Mouse (Mus musculus): ENCODE data around the gene Mob3a. TPM values are rescaled to one million over a fixed set of nuclear protein-coding genes. Genes with fewer than 3 reads are reported as not detected.

The Mob3a gene
- total and polyA plus RNA-seq, 2 experiments from 2014 or later, result 45.9 to 57.8 TPM

- no peaks in the 10 kb centered on the region for H3K27me3 ChIP-seq (ENCODE audit: insufficient read depth, low read length)
- whole genome bisulfite sequencing, result 0% methylated on average over 45 of the region's 46 CpGs
Observed at GRCm38 (mm10) chr10:80741634-80742179, 39.9 kb upstream of the Mob3a start.

GRCm38 (mm10) chr10:80741146-80741545 lies 39.4 kb upstream of the Mob3a start:
- no peak for TF ChIP-seq CTCF (IDR thresholded peaks at IDR 0.05; ENCODE audit: low read depth)
- ATAC-seq, result no peak
- no peaks in the 10 kb centered on the region; the same call in 1 of the 2 replicates for H3K36me3 ChIP-seq (ENCODE audit: insufficient read depth)
- WGBS, result 34% methylated on average over 5 of the region's 5 CpGs
- peak overlapping the region; percentile 98 for H3K9ac ChIP-seq
- no peaks in the 10 kb centered on the region for H3K27me3 ChIP-seq (ENCODE audit: insufficient read depth, low read length)
- H3K27ac ChIP-seq (ENCODE audit: low read depth, low read length), result peak overlapping the region; percentile 84; the same call in 1 of the 2 replicates
- peak overlapping the region; percentile 88 for H3K4me2 ChIP-seq (ENCODE audit: low read depth)
- no peak for DNase-seq
- no peaks in the 10 kb centered on the region for H3K9me3 ChIP-seq (ENCODE audit: low read length)
- H3K4me1 ChIP-seq (ENCODE audit: insufficient read depth), result peaks cover 19% of the 10 kb centered on the region
- peak overlapping the region; percentile 99 for H3K4me3 ChIP-seq (ENCODE audit: low read depth, low read length)

More at GRCm38 (mm10) chr10:80741634-80742179, 39.9 kb upstream of the Mob3a start:
- peak overlapping the region; percentile 99 for H3K4me3 ChIP-seq (ENCODE audit: low read depth, low read length)
- ATAC-seq (no peak), DNase-seq (no peak)
- H3K4me1 ChIP-seq (ENCODE audit: insufficient read depth), result peaks cover 19% of the 10 kb centered on the region
- no peak for TF ChIP-seq CTCF (IDR thresholded peaks at IDR 0.05; ENCODE audit: low read depth)
- H3K4me2 ChIP-seq (ENCODE audit: low read depth), result peak overlapping the region; percentile 88
- H3K9ac ChIP-seq, result peak overlapping the region; percentile 98
- no peaks in the 10 kb centered on the region; the same call in 1 of the 2 replicates for H3K36me3 ChIP-seq (ENCODE audit: insufficient read depth)
- H3K27ac ChIP-seq (ENCODE audit: low read depth, low read length), result peak overlapping the region; percentile 84
- no peaks in the 10 kb centered on the region for H3K9me3 ChIP-seq (ENCODE audit: low read length)

- Histone ChIP-seq H3K4me1 (ENCODE audit: insufficient read depth) (peaks cover 19% of the 10 kb centered on the region), H3K4me3 (ENCODE audit: low read depth, low read length) (no peak overlapping the region), H3K9me3 (ENCODE audit: low read length) (no peaks in the 10 kb centered on the region), H3K27me3 (ENCODE audit: insufficient read depth, low read length) (no peaks in the 10 kb centered on the region), H3K27ac (ENCODE audit: low read depth, low read length) (no peak overlapping the region), H3K4me2 (ENCODE audit: low read depth) (no peak overlapping the region), H3K36me3 (ENCODE audit: insufficient read depth) (peaks cover 9% of the 10 kb centered on the region), H3K9ac (no peak overlapping the region)
- no peak for ATAC-seq
- 53% methylated on average over 1 of the region's 1 CpGs for WGBS
- TF ChIP-seq CTCF (IDR thresholded peaks at IDR 0.05; ENCODE audit: low read depth), result peak; percentile 20; the same call in 1 of the 2 replicates
- no peak for DNase-seq
Observed at GRCm38 (mm10) chr10:80738657-80739056, 36.9 kb upstream of the Mob3a start.

GRCm38 (mm10) chr10:80736731-80737130 lies 35.0 kb upstream of the Mob3a start:
- Histone ChIP-seq H3K9ac (no peak overlapping the region), H3K27ac (ENCODE audit: low read depth, low read length) (0 out of 2 replicates have a peak overlapping the region, but pooled peaks have one; percentile 45), H3K4me3 (ENCODE audit: low read depth, low read length) (no peak overlapping the region), H3K27me3 (ENCODE audit: insufficient read depth, low read length) (no peaks in the 10 kb centered on the region), H3K9me3 (ENCODE audit: low read length) (no peaks in the 10 kb centered on the region), H3K4me2 (ENCODE audit: low read depth) (no peak overlapping the region), H3K4me1 (ENCODE audit: insufficient read depth) (peaks cover 16% of the 10 kb centered on the region), H3K36me3 (ENCODE audit: insufficient read depth) (peaks cover 17% of the 10 kb centered on the region)
- TF ChIP-seq CTCF (IDR thresholded peaks at IDR 0.05; ENCODE audit: low read depth), result no peak
- WGBS, result 46% methylated on average over 5 of the region's 5 CpGs
- peak; percentile 43 for DNase-seq
- ATAC-seq, result 0 out of 2 replicates have a peak, but pooled peaks have one; percentile 21

- H3K4me3 ChIP-seq (ENCODE audit: low read depth, low read length), result no peak overlapping the region
- DNase-seq (no peak), ATAC-seq (no peak)
- no peak overlapping the region for H3K27ac ChIP-seq (ENCODE audit: low read depth, low read length)
- H3K27me3 ChIP-seq (ENCODE audit: insufficient read depth, low read length), result no peaks in the 10 kb centered on the region
- no peaks in the 10 kb centered on the region for H3K4me1 ChIP-seq (ENCODE audit: insufficient read depth)
- TF ChIP-seq CTCF (IDR thresholded peaks at IDR 0.05; ENCODE audit: low read depth), result no peak
- no peak overlapping the region for H3K9ac ChIP-seq
- 87% methylated on average over 6 of the region's 6 CpGs for WGBS
- peaks cover 55% of the 10 kb centered on the region for H3K36me3 ChIP-seq (ENCODE audit: insufficient read depth)
- no peaks in the 10 kb centered on the region for H3K9me3 ChIP-seq (ENCODE audit: low read length)
- H3K4me2 ChIP-seq (ENCODE audit: low read depth), result no peak overlapping the region
Observed at GRCm38 (mm10) chr10:80732611-80733101, 30.9 kb upstream of the Mob3a start.

GRCm38 (mm10) chr10:80727369-80728127 lies 25.8 kb upstream of the Mob3a start:
- TF ChIP-seq CTCF (IDR thresholded peaks at IDR 0.05; ENCODE audit: low read depth), result no peak
- H3K36me3 ChIP-seq (ENCODE audit: insufficient read depth), result peaks cover 90% of the 10 kb centered on the region
- 89% methylated on average over 5 of the region's 5 CpGs for WGBS
- H3K4me3 ChIP-seq (ENCODE audit: low read depth, low read length), result no peak overlapping the region
- no peak overlapping the region for H3K4me2 ChIP-seq (ENCODE audit: low read depth)
- H3K27ac ChIP-seq (ENCODE audit: low read depth, low read length), result no peak overlapping the region
- ATAC-seq (no peak), DNase-seq (no peak)
- no peaks in the 10 kb centered on the region for H3K4me1 ChIP-seq (ENCODE audit: insufficient read depth)
- no peak overlapping the region for H3K9ac ChIP-seq
- no peaks in the 10 kb centered on the region for H3K9me3 ChIP-seq (ENCODE audit: low read length)
- H3K27me3 ChIP-seq (ENCODE audit: insufficient read depth, low read length), result no peaks in the 10 kb centered on the region

- no peak for DNase-seq
- ATAC-seq, result no peak
- no peak overlapping the region for H3K4me3 ChIP-seq (ENCODE audit: low read depth, low read length)
- H3K36me3 ChIP-seq (ENCODE audit: insufficient read depth), result peaks cover 97% of the 10 kb centered on the region
- H3K27me3 ChIP-seq (ENCODE audit: insufficient read depth, low read length), result no peaks in the 10 kb centered on the region
- H3K4me2 ChIP-seq (ENCODE audit: low read depth), result no peak overlapping the region
- WGBS, result 92% methylated on average over 1 of the region's 1 CpGs
- no peaks in the 10 kb centered on the region for H3K4me1 ChIP-seq (ENCODE audit: insufficient read depth)
- H3K27ac ChIP-seq (ENCODE audit: low read depth, low read length), result no peak overlapping the region
- no peaks in the 10 kb centered on the region for H3K9me3 ChIP-seq (ENCODE audit: low read length)
- H3K9ac ChIP-seq, result no peak overlapping the region
- TF ChIP-seq CTCF (IDR thresholded peaks at IDR 0.05; ENCODE audit: low read depth), result no peak
Observed at GRCm38 (mm10) chr10:80717281-80717680, 15.5 kb upstream of the Mob3a start.

Data from forebrain, postnatal 0 days (tissue).